Mouse (Mus musculus) adrenal gland, postnatal 4 days (tissue): ENCODE data around the gene Unc5c. TPM values are rescaled to one million over a fixed set of nuclear protein-coding genes. Genes with fewer than 3 reads are reported as not detected.

Experiments
- DNase-seq, 2 experiments: peaks; one replicate each; pipeline ENCODE4 v3.0.0; 2021 to 2022; ENCODE audit warnings: low spot score in 2 of 2, mixed read lengths in 2 of 2
- total RNA-seq, 2 experiments: library from RNA; stranded (reverse); gene quantifications; 2 replicates each; pipeline ENCODE4 v1.2.3; 2021

Unc5c gene
- total RNA-seq, 2 experiments from 2014 or later, result 8.6 to 13.4 TPM

GRCm38 (mm10) chr3:141691846-141692245, 226.8 kb downstream of the Unc5c start:
- no peak for DNase-seq

GRCm38 (mm10) chr3:141699177-141699576, 234.2 kb downstream of the Unc5c start:
- no peak for DNase-seq

GRCm38 (mm10) chr3:141701381-141701909, 236.4 kb downstream of the Unc5c start:
- no peak for DNase-seq

- DNase-seq, result no peak
Measured at GRCm38 (mm10) chr3:141711601-141712000, 246.6 kb downstream of the Unc5c start.

GRCm38 (mm10) chr3:141716371-141716770, 251.4 kb downstream of the Unc5c start:
- no peak for DNase-seq

- no peak for DNase-seq
Measured at GRCm38 (mm10) chr3:141719050-141719449, 254.0 kb downstream of the Unc5c start.

- no peak for DNase-seq
Measured at GRCm38 (mm10) chr3:141724499-141724898, 259.5 kb downstream of the Unc5c start.

GRCm38 (mm10) chr3:141725432-141725831, 260.4 kb downstream of the Unc5c start:
- no peak for DNase-seq

GRCm38 (mm10) chr3:141733844-141734243, 268.8 kb downstream of the Unc5c start:
- DNase-seq, result no peak

GRCm38 (mm10) chr3:141735285-141735684, 270.3 kb downstream of the Unc5c start:
- no peak for DNase-seq

- no peak for DNase-seq
Measured at GRCm38 (mm10) chr3:141745322-141745721, 280.3 kb downstream of the Unc5c start.

GRCm38 (mm10) chr3:141748694-141749381, 283.8 kb downstream of the Unc5c start:
- DNase-seq, result no peak

GRCm38 (mm10) chr3:141752172-141752571, 287.2 kb downstream of the Unc5c start:
- DNase-seq, result no peak

GRCm38 (mm10) chr3:141757259-141757658, 292.2 kb downstream of the Unc5c start:
- no peak for DNase-seq

GRCm38 (mm10) chr3:141778411-141778919, 313.4 kb downstream of the Unc5c start:
- DNase-seq, result no peak

GRCm38 (mm10) chr3:141779186-141779585, 314.2 kb downstream of the Unc5c start:
- no peak for DNase-seq

GRCm38 (mm10) chr3:141782553-141782952, 317.5 kb downstream of the Unc5c start:
- no peak for DNase-seq

- DNase-seq, result no peak
Measured at GRCm38 (mm10) chr3:141791026-141791780, 326.2 kb downstream of the Unc5c start.

- no peak for DNase-seq
Measured at GRCm38 (mm10) chr3:141792106-141792505, 327.1 kb downstream of the Unc5c start.

- DNase-seq, result no peak
Measured at GRCm38 (mm10) chr3:141793755-141794154, 328.7 kb downstream of the Unc5c start.

GRCm38 (mm10) chr3:141794371-141794770, 329.4 kb downstream of the Unc5c start:
- no peak for DNase-seq

GRCm38 (mm10) chr3:141797372-141797771, 332.4 kb downstream of the Unc5c start:
- no peak for DNase-seq
